21 mouse cellular contexts compared by ENCODE assay signal in genomic region chr14:94098856-94099255, GRCm38 (mm10).
DNase-seq lines count a peak whose midpoint lies in the region; ATAC-seq lines count a peak whose summit lies in the region.
"Had no signal": no experiment of that assay in that cellular context is flagged by ENCODE, and none has a peak within 500 bp of the region (broad histone marks: within the 10 kb centered on the region; RNA-seq: fewer than 3 reads in every experiment).

No protein-coding gene starts in this region.

- no peaks in the 10 kb centered on the region for H3K36me3 ChIP-seq in forebrain, embryonic 16.5 days (ENCODE audit: control insufficient read depth, insufficient read depth)
- no peaks in the 10 kb centered on the region for H3K36me3 ChIP-seq in forebrain, embryonic 12.5 days (replicated peaks)
- no peaks in the 10 kb centered on the region for H3K36me3 ChIP-seq in midbrain, embryonic 13.5 days
- H3K36me3 ChIP-seq: G1E; hindbrain, embryonic 12.5 days had no signal

- DNase-seq in left cerebral cortex, adult 11 months (ENCODE audit: low spot score): peak; percentile 19
- DNase-seq in left cerebral cortex, postnatal 4 days: no peak
- DNase-seq in brain, embryonic 18.5 days (ENCODE audit: low read depth, low spot score): peak; percentile 28
- peak; percentile 4 to 5 for DNase-seq in left cerebral cortex, postnatal 36 days (ENCODE audit: low spot score in 2 of 2)
- DNase-seq in adrenal gland, adult (ENCODE audit: inconsistent age in 2 of 2, low spot score in 1 of 2): no peak
- DNase-seq: adrenal gland, postnatal 36 days; cerebellum, adult 8-10 months; heart, postnatal 10 days; kidney, adult 2 months; kidney, postnatal 14 days; lung, adult 18-20 months; thymus, adult 18-20 months had no signal

- H3K4me3 ChIP-seq in forebrain, embryonic 16.5 days (replicated peaks; ENCODE audit: low read length): no peak overlapping the region
- H3K4me3 ChIP-seq in forebrain, embryonic 12.5 days (replicated peaks): no peak overlapping the region
- no peak overlapping the region for H3K4me3 ChIP-seq in midbrain, embryonic 13.5 days (replicated peaks)
- H3K4me3 ChIP-seq: hindbrain, embryonic 12.5 days; megakaryocyte, embryonic 14.5 days had no signal

- no peak overlapping the region for H3K9ac ChIP-seq in forebrain, embryonic 16.5 days (replicated peaks; ENCODE audit: low read depth, low read length)
- no peak overlapping the region for H3K9ac ChIP-seq in forebrain, embryonic 12.5 days
- H3K9ac ChIP-seq in midbrain, embryonic 13.5 days (replicated peaks): no peak overlapping the region
- H3K9ac ChIP-seq: hindbrain, embryonic 12.5 days had no signal

- ATAC-seq in forebrain, embryonic 16.5 days: peak; percentile 84
- ATAC-seq in forebrain, embryonic 12.5 days (ENCODE audit: low FRiP score): no peak
- ATAC-seq in midbrain, embryonic 13.5 days: no peak
- ATAC-seq: inflammation-experienced regulatory T-cells, adult 6 months had no signal

- no peak overlapping the region for H3K27ac ChIP-seq in forebrain, embryonic 16.5 days (ENCODE audit: low read length)
- no peak overlapping the region for H3K27ac ChIP-seq in forebrain, embryonic 12.5 days
- no peak overlapping the region for H3K27ac ChIP-seq in midbrain, embryonic 13.5 days
- H3K27ac ChIP-seq: hindbrain, embryonic 12.5 days had no signal

- no peaks in the 10 kb centered on the region for H3K9me3 ChIP-seq in forebrain, embryonic 16.5 days (ENCODE audit: control insufficient read depth, low read length)
- no peaks in the 10 kb centered on the region for H3K9me3 ChIP-seq in forebrain, embryonic 12.5 days
- H3K9me3 ChIP-seq in midbrain, embryonic 13.5 days: no peaks in the 10 kb centered on the region
- H3K9me3 ChIP-seq: hindbrain, embryonic 12.5 days; megakaryocyte, embryonic 14.5 days had no signal

- no peaks in the 10 kb centered on the region for H3K27me3 ChIP-seq in forebrain, embryonic 16.5 days (replicated peaks; ENCODE audit: control insufficient read depth, insufficient read depth, low read length)
- no peaks in the 10 kb centered on the region for H3K27me3 ChIP-seq in forebrain, embryonic 12.5 days
- H3K27me3 ChIP-seq in midbrain, embryonic 13.5 days: no peaks in the 10 kb centered on the region
- H3K27me3 ChIP-seq: hindbrain, embryonic 12.5 days; megakaryocyte, embryonic 14.5 days had no signal

- intact Hi-C loops in left cerebral cortex, postnatal 4 days (cut with DNase I): no loop called here
- intact Hi-C loops in left cerebral cortex, postnatal 36 days (cut with DNase I): no loop called here

- H3K4me2 ChIP-seq in forebrain, embryonic 16.5 days (ENCODE audit: low read length): no peak overlapping the region
- no peak overlapping the region for H3K4me2 ChIP-seq in forebrain, embryonic 12.5 days
- H3K4me2 ChIP-seq in midbrain, embryonic 13.5 days (replicated peaks): no peak overlapping the region
- H3K4me2 ChIP-seq: heart, embryonic 11.5 days; hindbrain, embryonic 12.5 days; liver, embryonic 11.5 days had no signal

- no peaks in the 10 kb centered on the region for H3K4me1 ChIP-seq in forebrain, embryonic 16.5 days (replicated peaks; ENCODE audit: control insufficient read depth, insufficient read depth, low read length)
- H3K4me1 ChIP-seq in forebrain, embryonic 12.5 days: no peaks in the 10 kb centered on the region
- no peaks in the 10 kb centered on the region for H3K4me1 ChIP-seq in midbrain, embryonic 13.5 days (replicated peaks)
- H3K4me1 ChIP-seq: hindbrain, embryonic 12.5 days; megakaryocyte, embryonic 14.5 days had no signal

- 39% methylated on average over 2 of the region's 2 CpGs for WGBS in forebrain, embryonic 16.5 days
- 58% methylated on average over 2 of the region's 2 CpGs for WGBS in forebrain, embryonic 12.5 days
- WGBS in midbrain, embryonic 13.5 days: 58% methylated on average over 2 of the region's 2 CpGs

Comparison
In these comparisons a context has a peak if more than half of its experiments do, and no peak if none do; other contexts are left out.
1. DNase-seq: peak in left cerebral cortex, adult 11 months (single experiment), brain, embryonic 18.5 days (single experiment) and left cerebral cortex, postnatal 36 days (2 of 2); none in left cerebral cortex, postnatal 4 days (single experiment) and adrenal gland, adult (0 of 2).